Mouse (Mus musculus) embryonic fibroblast, embryonic 13.5 days (primary cell): Measurements from ENCODE around the gene B4galnt4.

Experiments
- CTCF ChIP-seq: IDR thresholded peaks from 2 replicates; pipeline ENCODE4 v1.5.1; 2011; ENCODE audit warnings: mild to moderate bottlenecking, control low read depth, low read length, moderate library complexity, borderline replicate concordance; ENCODE audit not compliant: insufficient read depth
- POLR2A ChIP-seq: IDR thresholded peaks from 2 replicates; pipeline ENCODE4 v1.6.1; 2011; ENCODE audit warnings: low read depth, mild to moderate bottlenecking, control low read depth, low read length, moderate library complexity

- TF ChIP-seq CTCF: no peak
- no peak for TF ChIP-seq POLR2A
Observed at GRCm38 (mm10) chr7:141032458-141033167, 28.3 kb upstream of the B4galnt4 start.
